Mouse (Mus musculus) layer of hippocampus, postnatal 36 days (tissue): Measurements from ENCODE around the gene Pou2f1. TPM values are rescaled to one million over a fixed set of nuclear protein-coding genes. Genes with fewer than 3 reads are reported as not detected.
A peak's percentile ranks its signal among the peaks of the same experiment; 100 is the strongest.

ENCODE experiments used
- DNase-seq, 2 experiments: peaks; one replicate each; pipeline ENCODE4 v3.0.0; 2022
- total RNA-seq, 2 experiments: library from RNA; stranded (reverse); gene quantifications; 2 replicates each; pipeline ENCODE4 v1.2.3; 2021

Pou2f1 gene
- total RNA-seq, 2 experiments from 2014 or later = 16.8 to 18.1 TPM

DNA sequence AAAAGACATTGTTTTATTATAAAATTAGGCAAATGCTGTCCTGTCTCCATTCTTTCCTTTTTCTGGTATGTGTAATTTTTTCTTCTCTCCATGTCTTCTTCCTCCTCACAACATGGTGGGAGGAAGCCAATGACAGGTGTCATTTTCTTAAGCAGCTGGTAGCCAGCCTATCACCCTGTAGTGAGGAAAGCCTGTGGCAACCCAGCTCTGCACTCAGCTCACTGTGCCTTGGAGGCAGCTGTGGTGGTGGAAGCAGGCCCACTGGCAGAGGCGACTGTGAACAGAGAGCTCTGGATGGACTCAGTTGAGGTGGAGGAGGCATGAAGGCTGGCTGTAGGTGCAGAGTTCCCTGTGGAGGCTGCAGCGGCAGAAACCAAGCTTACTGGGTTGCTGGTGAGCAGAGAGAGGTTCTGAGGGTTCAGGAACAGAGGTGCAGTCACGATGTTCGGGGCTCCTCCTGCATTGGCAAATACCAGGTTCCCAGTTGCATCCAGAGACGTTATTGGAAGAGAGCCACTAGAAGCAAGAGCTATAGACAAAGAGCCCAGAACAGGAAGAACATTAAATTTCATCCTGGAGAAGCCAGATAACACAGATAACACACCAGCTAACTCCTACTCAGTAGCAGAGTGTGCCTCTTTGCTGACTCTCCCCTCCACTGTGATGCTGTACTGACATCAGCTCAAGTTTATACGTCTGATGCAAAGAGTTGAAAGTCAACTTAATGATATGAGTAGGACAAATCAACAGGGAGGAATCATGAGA, 126.8 kb downstream of the Pou2f1 start:
- DNase-seq = no peak

DNA sequence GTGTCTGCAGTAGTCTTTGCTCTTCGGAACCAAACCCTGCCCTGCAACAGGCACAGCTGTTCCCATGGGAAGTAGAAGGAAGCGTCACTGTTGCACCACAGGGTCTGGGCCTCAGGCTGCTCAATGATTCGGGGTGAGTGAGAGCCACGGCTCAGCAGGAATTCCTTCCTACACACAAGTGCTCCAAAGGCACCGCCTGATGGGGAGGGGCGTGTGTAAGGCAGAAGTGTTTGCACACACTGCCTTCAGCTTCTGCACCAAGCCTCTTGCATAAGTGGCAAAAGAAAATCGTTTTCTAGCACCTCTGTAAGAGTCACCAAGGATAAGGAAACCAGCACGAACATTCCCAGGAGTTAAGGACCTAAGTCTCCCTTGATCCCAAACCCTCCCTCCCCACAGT, 127.8 kb downstream of the Pou2f1 start:
- no peak for DNase-seq

DNA sequence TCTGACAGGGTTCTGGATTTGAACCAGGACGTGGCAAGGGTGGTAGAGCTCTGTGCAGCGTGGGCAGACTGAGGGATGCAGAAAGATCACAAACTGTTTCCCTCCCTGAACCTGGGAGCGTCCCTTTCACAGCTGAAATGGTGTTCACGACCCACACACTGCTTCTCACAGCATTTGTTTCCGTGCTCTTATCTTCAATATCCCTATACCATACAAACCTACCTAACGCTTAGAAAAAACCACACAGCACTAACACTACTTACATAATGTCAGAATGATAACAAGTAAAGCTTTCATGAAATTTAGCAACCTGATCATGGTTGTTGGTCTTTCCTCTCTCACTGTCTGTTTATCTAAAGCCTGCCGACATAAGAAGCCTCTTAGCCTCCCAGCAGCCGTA, 133.8 kb downstream of the Pou2f1 start:
- DNase-seq = no peak

- no peak for DNase-seq
Measured at GRCm38 (mm10) chr1:165866630-165867280, 135.7 kb downstream of the Pou2f1 start.

- no peak for DNase-seq
Measured at GRCm38 (mm10) chr1:165864864-165865795, 137.3 kb downstream of the Pou2f1 start.

DNA sequence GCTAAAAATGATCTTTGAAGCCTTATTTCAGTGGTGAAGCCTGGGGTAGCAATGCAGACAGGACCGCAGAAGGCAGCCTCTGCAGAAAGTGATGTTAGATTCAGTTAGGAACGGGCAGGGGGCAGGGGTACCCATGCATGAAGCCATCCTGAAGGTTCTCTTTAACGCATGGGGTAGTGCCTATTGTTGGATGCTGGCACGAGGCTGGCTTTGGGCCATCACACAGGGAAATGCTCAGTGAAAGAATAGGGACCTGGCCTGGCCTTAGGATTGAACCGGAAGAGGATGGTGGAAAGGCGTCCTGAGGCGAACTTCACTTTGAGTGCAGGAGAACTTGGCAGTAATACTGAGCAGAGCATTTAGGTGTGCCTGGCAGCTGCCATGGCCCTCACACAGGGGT, 140.4 kb downstream of the Pou2f1 start:
- DNase-seq = no peak

- DNase-seq = no peak
Measured at GRCm38 (mm10) chr1:165861235-165861609, 141.3 kb downstream of the Pou2f1 start.

DNA sequence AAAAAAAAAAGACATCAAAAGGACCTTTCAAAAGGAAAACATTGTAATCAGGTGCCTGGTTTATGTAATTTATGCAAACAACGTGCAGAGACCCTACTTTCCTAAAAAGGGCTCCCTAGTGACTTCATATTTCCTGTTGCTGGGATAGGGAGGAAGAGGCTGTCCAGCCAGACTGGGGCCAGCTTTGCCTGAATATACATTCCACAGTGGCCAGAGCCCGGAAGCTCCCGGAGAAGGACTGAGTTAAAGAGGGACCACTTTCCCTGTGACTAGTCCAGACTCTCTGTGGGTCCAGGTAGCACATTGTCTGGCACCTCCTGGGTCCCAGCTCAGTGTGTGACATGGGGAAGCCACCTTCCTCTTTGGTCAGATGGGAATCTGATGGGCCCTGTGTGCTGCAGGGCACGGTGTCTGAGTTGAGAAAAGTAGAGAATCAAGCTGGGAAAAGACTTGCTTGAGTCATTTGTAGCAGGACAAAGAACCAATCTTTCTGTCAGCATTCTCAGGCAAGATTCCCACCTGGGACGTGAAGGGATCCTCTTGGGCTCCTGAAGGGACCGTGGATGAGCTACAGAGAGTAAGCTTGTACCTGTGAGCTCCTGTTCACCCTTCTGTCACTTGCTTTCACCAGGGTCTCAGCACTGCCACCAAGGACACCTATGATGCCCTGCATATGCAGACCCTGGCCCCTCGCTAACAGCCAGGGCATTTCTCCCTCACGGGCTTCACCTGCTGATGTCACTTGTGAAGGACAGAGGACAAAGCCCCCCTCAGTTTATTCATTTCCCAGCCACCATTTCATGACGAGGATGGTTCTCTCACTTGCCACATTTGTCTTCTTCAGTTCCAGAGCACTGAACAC, 141.9 kb downstream of the Pou2f1 start:
- no peak for DNase-seq

- DNase-seq = no peak
Measured at GRCm38 (mm10) chr1:165858356-165858755, 144.1 kb downstream of the Pou2f1 start.

GRCm38 (mm10) chr1:165857279-165857678, 145.2 kb downstream of the Pou2f1 start:
- no peak for DNase-seq

DNA sequence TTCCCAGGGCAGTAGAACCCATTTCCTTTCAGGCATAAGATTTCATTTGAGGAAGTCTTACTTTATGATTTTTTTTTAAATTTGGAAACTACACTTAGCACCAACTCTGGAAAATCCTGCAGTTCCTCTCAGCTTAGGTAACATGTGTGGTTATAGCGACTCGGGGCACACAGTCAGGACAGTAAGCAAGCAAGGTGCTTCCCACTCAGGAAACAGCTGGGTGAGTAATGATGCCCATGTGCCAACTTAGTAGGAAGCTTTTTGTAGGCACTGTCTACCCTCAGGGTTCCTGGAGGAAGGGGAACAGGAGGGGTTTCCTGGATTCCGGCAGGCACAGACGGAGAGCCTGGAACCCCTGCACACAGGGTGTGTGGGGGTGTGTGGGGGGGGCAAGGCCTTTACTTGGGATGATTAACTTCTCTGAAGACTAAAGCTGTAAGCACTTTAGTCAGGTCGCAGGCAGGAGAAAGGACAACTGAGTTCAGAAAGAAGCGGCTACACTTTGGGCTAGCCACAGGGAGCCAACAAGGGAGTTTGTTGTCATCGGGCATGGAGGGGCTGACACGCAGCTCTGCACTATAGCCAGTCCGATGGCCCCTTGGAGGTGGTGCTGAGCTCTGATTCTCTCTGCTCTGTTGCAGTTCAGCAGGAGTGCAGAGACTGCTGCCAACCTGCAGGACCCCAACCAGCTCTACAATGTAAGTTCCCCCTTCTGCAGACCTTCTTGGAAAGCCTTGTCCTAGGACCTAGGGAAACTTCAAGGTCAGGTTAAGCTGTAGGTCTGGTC, 146.5 kb downstream of the Pou2f1 start:
- no peak for DNase-seq

- DNase-seq = peak; percentile 48 to 50
Measured at GRCm38 (mm10) chr1:165853729-165854420, 148.6 kb downstream of the Pou2f1 start.

GRCm38 (mm10) chr1:165853131-165853721, 149.3 kb downstream of the Pou2f1 start:
- DNase-seq = no peak

DNA sequence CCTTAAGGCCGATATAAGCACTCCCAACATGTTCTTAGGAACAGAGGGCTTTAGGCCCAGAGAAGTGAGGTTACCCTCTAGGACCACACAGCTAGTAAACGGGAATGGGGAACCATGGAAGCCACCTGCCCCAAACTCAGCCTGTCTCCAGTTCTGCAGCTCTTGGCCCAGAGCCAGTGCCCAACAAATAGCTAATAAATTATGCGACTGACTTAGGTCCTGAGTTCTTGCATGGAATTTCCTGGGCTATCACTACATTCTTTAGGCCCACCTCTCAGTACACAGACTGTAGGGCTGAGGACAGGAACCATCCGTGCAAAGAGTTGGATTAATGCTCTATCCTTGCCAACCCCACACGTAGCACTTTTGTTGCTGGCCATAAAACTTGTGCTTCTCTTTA, 150.3 kb downstream of the Pou2f1 start:
- DNase-seq = no peak

GRCm38 (mm10) chr1:165849458-165850445, 152.7 kb downstream of the Pou2f1 start:
- no peak for DNase-seq

DNA sequence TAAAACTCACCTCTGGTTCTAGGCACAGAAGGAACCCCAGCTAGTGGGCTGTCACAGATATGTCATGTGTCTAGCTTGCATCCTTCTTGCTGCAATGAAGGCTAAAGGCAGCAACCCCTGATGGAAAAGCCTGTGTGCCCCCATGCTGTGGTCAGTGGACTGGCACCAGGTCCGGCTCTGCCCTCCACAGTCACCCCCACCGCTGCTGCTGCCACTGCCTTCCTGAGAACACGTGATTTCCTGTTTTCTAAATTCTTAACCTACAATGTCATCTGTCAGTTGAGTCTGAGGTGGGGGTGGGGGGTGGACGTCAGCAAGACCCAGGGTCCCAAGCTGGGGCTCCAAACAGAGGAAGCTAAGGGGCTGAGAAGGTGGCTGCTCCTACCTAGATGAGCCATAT, 153.6 kb downstream of the Pou2f1 start:
- no peak for DNase-seq

DNA sequence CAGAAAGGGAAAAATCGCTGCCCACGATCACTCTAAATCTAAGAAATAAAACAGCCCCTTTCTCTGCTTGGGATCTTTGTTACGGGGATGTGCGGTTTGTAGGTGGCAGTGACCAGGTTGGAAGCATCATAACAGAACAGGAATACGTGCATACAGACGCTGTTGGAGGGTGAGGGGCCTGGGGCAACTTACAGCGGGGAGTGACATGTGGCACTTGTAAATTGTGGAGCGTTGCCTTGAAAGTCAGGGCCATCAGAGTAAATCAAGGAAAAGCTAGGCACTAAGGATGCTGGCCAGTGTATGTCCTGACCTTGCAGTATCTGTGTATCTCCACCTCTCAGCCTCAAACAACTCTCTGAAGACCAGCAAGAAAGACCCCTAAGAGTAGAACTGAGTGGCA, 154.1 kb downstream of the Pou2f1 start:
- DNase-seq = no peak

- no peak for DNase-seq
Measured at GRCm38 (mm10) chr1:165845366-165845765, 157.1 kb downstream of the Pou2f1 start.

GRCm38 (mm10) chr1:165844956-165845355, 157.5 kb downstream of the Pou2f1 start:
- DNase-seq = no peak
